Mouse (Mus musculus) liver, embryonic 13.5 days (tissue): ENCODE results near the gene Grb2. TPM values are rescaled to one million over a fixed set of nuclear protein-coding genes. Genes with fewer than 3 reads are reported as not detected.

Experiments used
- ATAC-seq: fragments of 200-750 bp; cut with Nextera tagmentation; 2 replicates; pipeline ENCODE4 v1.8.0; 2017; ENCODE audit warnings: low read depth, mild to moderate bottlenecking, moderate number of reproducible peaks, moderate library complexity
- DNase-seq: peaks from one replicate; pipeline ENCODE4 v3.0.0; 2022
- H3K27ac ChIP-seq: fragments of 300-500 bp; sonication (generic); 2 replicates; pipeline ENCODE4 v1.5.1; 2015; ENCODE audit warnings: moderate library complexity, mild to moderate bottlenecking, inconsistent platforms
- H3K27me3 ChIP-seq: fragments of 300-500 bp; sonication (generic); 2 replicates; pipeline ENCODE4 v1.6.1; 2015; ENCODE audit warnings: mild to moderate bottlenecking, inconsistent platforms
- H3K36me3 ChIP-seq: fragments of 300-500 bp; sonication (generic); 2 replicates; pipeline ENCODE4 v1.6.1; 2015; ENCODE audit warnings: mild to moderate bottlenecking, inconsistent platforms
- H3K4me1 ChIP-seq: fragments of 300-500 bp; sonication (generic); replicated peaks from 2 replicates; pipeline ENCODE4 v1.6.1; 2015; ENCODE audit warnings: inconsistent platforms
- H3K4me2 ChIP-seq: fragments of 300-500 bp; sonication (generic); 2 replicates; pipeline ENCODE4 v1.6.1; 2015; ENCODE audit warnings: inconsistent platforms, mild to moderate bottlenecking, moderate library complexity
- H3K4me3 ChIP-seq: fragments of 300-500 bp; sonication (generic); replicated peaks from 2 replicates; pipeline ENCODE4 v1.5.1; 2015; ENCODE audit warnings: mild to moderate bottlenecking, inconsistent platforms
- H3K9ac ChIP-seq: fragments of 300-500 bp; sonication (generic); 2 replicates; pipeline ENCODE4 v1.6.1; 2015; ENCODE audit warnings: mild to moderate bottlenecking, inconsistent platforms
- H3K9me3 ChIP-seq: fragments of 300-500 bp; sonication (generic); replicated peaks from 2 replicates; pipeline ENCODE4 v1.6.1; 2016; ENCODE audit warnings: inconsistent platforms
- WGBS: fragments of 180-500 bp; shearing (Covaris S2); methylation state at CpG from one replicate; pipeline ENCODE4 v1.1.7; 2015; ENCODE audit not compliant: insufficient replicate concordance; 5-methylcytosine and 5-hydroxymethylcytosine counted together
- polyA plus RNA-seq: library from polyadenylated mRNA; unstranded; fragments of >200 nt; fragmentation: Nextera tagmentation; extraction: Ambion mirVana; gene quantifications from 2 replicates; pipeline ENCODE4 v1.2.1, GENCODE M21; 2015

The Grb2 gene
- polyA plus RNA-seq, 1 experiment from 2014 or later, result 56.7 TPM

GRCm38 (mm10) chr11:115738275-115738885 lies 30.0 kb upstream of the Grb2 start:
- Histone ChIP-seq H3K4me3 (no peak overlapping the region), H3K4me1 (peaks cover 3% of the 10 kb centered on the region; the same call in 1 of the 2 replicates), H3K27me3 (peaks cover 5% of the 10 kb centered on the region; the same call in 1 of the 2 replicates), H3K4me2 (no peak overlapping the region), H3K9me3 (no peaks in the 10 kb centered on the region), H3K9ac (no peak overlapping the region), H3K36me3 (no peaks in the 10 kb centered on the region), H3K27ac (no peak overlapping the region)
- ATAC-seq (no peak), DNase-seq (no peak)
- WGBS, result 47% methylated on average over 13 of the region's 13 CpGs

GRCm38 (mm10) chr11:115737608-115738208 lies 29.3 kb upstream of the Grb2 start:
- DNase-seq (no peak), ATAC-seq (no peak)
- H3K4me1 ChIP-seq, result peaks cover 3% of the 10 kb centered on the region; the same call in 1 of the 2 replicates
- no peaks in the 10 kb centered on the region for H3K36me3 ChIP-seq
- no peak overlapping the region for H3K4me3 ChIP-seq
- H3K4me2 ChIP-seq, result no peak overlapping the region
- H3K27ac ChIP-seq, result no peak overlapping the region
- no peak overlapping the region for H3K9ac ChIP-seq
- WGBS, result 67% methylated on average over 10 of the region's 10 CpGs
- H3K27me3 ChIP-seq, result 0 out of 2 replicates have a peak, but pooled peaks cover 5% of the 10 kb centered on the region
- H3K9me3 ChIP-seq, result no peaks in the 10 kb centered on the region

GRCm38 (mm10) chr11:115734041-115734686 lies 25.8 kb upstream of the Grb2 start:
- H3K27me3 ChIP-seq, result no peaks in the 10 kb centered on the region
- H3K9me3 ChIP-seq, result no peaks in the 10 kb centered on the region
- no peak overlapping the region for H3K27ac ChIP-seq
- 65% methylated on average over 11 of the region's 11 CpGs for WGBS
- H3K4me1 ChIP-seq, result peaks cover 3% of the 10 kb centered on the region; the same call in 1 of the 2 replicates
- no peak for ATAC-seq
- no peak overlapping the region for H3K4me3 ChIP-seq
- H3K4me2 ChIP-seq, result no peak overlapping the region
- H3K36me3 ChIP-seq, result no peaks in the 10 kb centered on the region
- H3K9ac ChIP-seq, result no peak overlapping the region
- no peak for DNase-seq

GRCm38 (mm10) chr11:115723231-115723630 lies 14.8 kb upstream of the Grb2 start:
- H3K4me2 ChIP-seq, result no peak overlapping the region
- ATAC-seq (no peak), DNase-seq (no peak)
- no peaks in the 10 kb centered on the region for H3K9me3 ChIP-seq
- H3K4me1 ChIP-seq, result peaks cover 4% of the 10 kb centered on the region; the same call in 1 of the 2 replicates
- no peak overlapping the region for H3K27ac ChIP-seq
- 73% methylated on average over 2 of the region's 2 CpGs for WGBS
- H3K27me3 ChIP-seq, result no peaks in the 10 kb centered on the region
- no peaks in the 10 kb centered on the region for H3K36me3 ChIP-seq
- H3K9ac ChIP-seq, result no peak overlapping the region
- no peak overlapping the region for H3K4me3 ChIP-seq

GRCm38 (mm10) chr11:115722638-115723037 lies 14.2 kb upstream of the Grb2 start:
- Histone ChIP-seq H3K36me3 (no peaks in the 10 kb centered on the region), H3K9me3 (no peaks in the 10 kb centered on the region), H3K27me3 (no peaks in the 10 kb centered on the region), H3K4me2 (peak overlapping the region; percentile 35), H3K27ac (no peak overlapping the region), H3K9ac (no peak overlapping the region), H3K4me3 (no peak overlapping the region), H3K4me1 (peaks cover 9% of the 10 kb centered on the region)
- DNase-seq (peak; percentile 68), ATAC-seq (no peak)
- WGBS, result 21% methylated on average over 14 of the region's 14 CpGs

GRCm38 (mm10) chr11:115717660-115718390 lies 9.4 kb upstream of the Grb2 start:
- peak overlapping the region; percentile 19 for H3K4me2 ChIP-seq
- no peaks in the 10 kb centered on the region for H3K9me3 ChIP-seq
- H3K4me3 ChIP-seq, result no peak overlapping the region
- peak; percentile 84 for ATAC-seq
- no peaks in the 10 kb centered on the region for H3K27me3 ChIP-seq
- H3K27ac ChIP-seq, result peak overlapping the region; percentile 37
- DNase-seq, result peak; percentile 71
- 0 out of 2 replicates have a peak overlapping the region, but pooled peaks have one; percentile 22 for H3K9ac ChIP-seq
- H3K36me3 ChIP-seq, result no peaks in the 10 kb centered on the region
- WGBS, result 15% methylated on average over 8 of the region's 8 CpGs
- peaks cover 36% of the 10 kb centered on the region for H3K4me1 ChIP-seq

GRCm38 (mm10) chr11:115716410-115717338 lies 8.3 kb upstream of the Grb2 start:
- Histone ChIP-seq H3K4me3 (no peak overlapping the region), H3K27ac (peak overlapping the region; percentile 37), H3K9me3 (no peaks in the 10 kb centered on the region), H3K27me3 (no peaks in the 10 kb centered on the region), H3K4me1 (peaks cover 41% of the 10 kb centered on the region), H3K36me3 (no peaks in the 10 kb centered on the region), H3K9ac (no peak overlapping the region), H3K4me2 (no peak overlapping the region; the same call in 1 of the 2 replicates)
- peak; percentile 57 for ATAC-seq
- 49% methylated on average over 15 of the region's 15 CpGs for WGBS
- DNase-seq, result peak; percentile 24

GRCm38 (mm10) chr11:115714491-115714890 lies 6.1 kb upstream of the Grb2 start:
- H3K4me1 ChIP-seq, result peaks cover 49% of the 10 kb centered on the region
- H3K4me3 ChIP-seq, result no peak overlapping the region
- no peaks in the 10 kb centered on the region for H3K36me3 ChIP-seq
- H3K4me2 ChIP-seq, result 0 out of 2 replicates have a peak overlapping the region, but pooled peaks have one; percentile 29
- H3K9ac ChIP-seq, result no peak overlapping the region
- no peak overlapping the region for H3K27ac ChIP-seq
- H3K9me3 ChIP-seq, result no peaks in the 10 kb centered on the region
- H3K27me3 ChIP-seq, result no peaks in the 10 kb centered on the region
- WGBS, result 11% methylated on average over 7 of the region's 7 CpGs
- ATAC-seq, result no peak
- DNase-seq, result peak; percentile 47

GRCm38 (mm10) chr11:115713447-115713846 lies 5.0 kb upstream of the Grb2 start:
- Histone ChIP-seq H3K9me3 (no peaks in the 10 kb centered on the region), H3K4me3 (no peak overlapping the region), H3K27me3 (no peaks in the 10 kb centered on the region), H3K27ac (peak overlapping the region; percentile 70), H3K4me1 (peaks cover 58% of the 10 kb centered on the region), H3K9ac (no peak overlapping the region), H3K36me3 (no peaks in the 10 kb centered on the region), H3K4me2 (peak overlapping the region; percentile 48)
- 75% methylated on average over 3 of the region's 3 CpGs for WGBS
- DNase-seq (no peak), ATAC-seq (no peak)

- H3K4me3 ChIP-seq, result no peak overlapping the region
- peak overlapping the region; percentile 48 for H3K4me2 ChIP-seq
- peaks cover 53% of the 10 kb centered on the region for H3K4me1 ChIP-seq
- WGBS, result 14% methylated on average over 12 of the region's 12 CpGs
- peak overlapping the region; percentile 70 for H3K27ac ChIP-seq
- H3K36me3 ChIP-seq, result no peaks in the 10 kb centered on the region
- H3K27me3 ChIP-seq, result no peaks in the 10 kb centered on the region
- H3K9ac ChIP-seq, result 0 out of 2 replicates have a peak overlapping the region, but pooled peaks have one; percentile 3
- H3K9me3 ChIP-seq, result no peaks in the 10 kb centered on the region
- DNase-seq (peak; percentile 21), ATAC-seq (no peak)
Measured at GRCm38 (mm10) chr11:115712674-115713298, 4.4 kb upstream of the Grb2 start.
